Mouse (Mus musculus) telencephalon, adult 2 months (tissue): ENCODE data around the gene Mgp.
"Not testable (repeated sequence)": the region's sequence is repeated elsewhere in the genome, so short reads cannot be mapped to it uniquely, and the experiment has no call there.

Experiments used
- DNase-seq: peaks from one replicate; pipeline ENCODE4 v3.0.0-alpha.2; 2011; ENCODE audit warnings: low read depth, low spot score

Gene Mgp

DNA sequence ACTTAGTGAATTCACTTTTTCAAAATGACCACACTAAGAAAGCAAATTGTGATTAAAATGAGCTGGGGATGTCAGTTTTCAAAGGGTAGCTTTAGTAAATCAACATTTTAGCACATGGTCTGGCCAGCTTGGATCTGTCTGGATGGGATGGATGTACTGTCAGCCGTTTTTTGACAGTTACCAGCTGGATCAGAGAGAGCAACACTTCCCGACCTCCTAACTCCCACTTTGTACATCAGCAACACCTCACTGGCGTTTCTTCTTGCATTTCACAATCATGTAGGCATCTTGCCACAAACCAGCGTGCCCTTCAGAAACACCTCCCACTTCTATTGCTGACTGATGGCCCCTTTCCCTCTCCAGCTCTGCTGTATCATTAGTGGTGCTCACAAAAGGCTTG, 22.6 kb upstream of the Mgp start:
- DNase-seq = no peak

DNA sequence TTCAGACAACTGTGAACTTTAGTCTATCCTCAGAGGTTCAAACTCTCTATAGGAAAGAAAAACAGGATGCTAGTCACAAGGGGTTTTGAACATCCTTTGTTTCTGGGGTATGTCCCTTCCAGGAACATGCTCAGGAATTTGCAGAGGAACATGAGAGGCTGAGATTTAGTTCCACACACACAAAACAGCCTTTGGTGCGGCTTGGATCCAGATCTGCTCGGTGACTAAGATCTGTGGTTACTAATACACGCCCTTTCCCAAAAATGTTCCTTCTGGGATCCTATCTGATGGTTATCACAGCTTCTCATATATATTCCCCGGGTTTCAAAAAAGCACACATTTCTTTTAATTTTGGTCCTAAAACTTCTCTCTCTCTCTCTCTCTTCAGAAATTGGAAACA, 22.2 kb upstream of the Mgp start:
- DNase-seq = no peak

DNA sequence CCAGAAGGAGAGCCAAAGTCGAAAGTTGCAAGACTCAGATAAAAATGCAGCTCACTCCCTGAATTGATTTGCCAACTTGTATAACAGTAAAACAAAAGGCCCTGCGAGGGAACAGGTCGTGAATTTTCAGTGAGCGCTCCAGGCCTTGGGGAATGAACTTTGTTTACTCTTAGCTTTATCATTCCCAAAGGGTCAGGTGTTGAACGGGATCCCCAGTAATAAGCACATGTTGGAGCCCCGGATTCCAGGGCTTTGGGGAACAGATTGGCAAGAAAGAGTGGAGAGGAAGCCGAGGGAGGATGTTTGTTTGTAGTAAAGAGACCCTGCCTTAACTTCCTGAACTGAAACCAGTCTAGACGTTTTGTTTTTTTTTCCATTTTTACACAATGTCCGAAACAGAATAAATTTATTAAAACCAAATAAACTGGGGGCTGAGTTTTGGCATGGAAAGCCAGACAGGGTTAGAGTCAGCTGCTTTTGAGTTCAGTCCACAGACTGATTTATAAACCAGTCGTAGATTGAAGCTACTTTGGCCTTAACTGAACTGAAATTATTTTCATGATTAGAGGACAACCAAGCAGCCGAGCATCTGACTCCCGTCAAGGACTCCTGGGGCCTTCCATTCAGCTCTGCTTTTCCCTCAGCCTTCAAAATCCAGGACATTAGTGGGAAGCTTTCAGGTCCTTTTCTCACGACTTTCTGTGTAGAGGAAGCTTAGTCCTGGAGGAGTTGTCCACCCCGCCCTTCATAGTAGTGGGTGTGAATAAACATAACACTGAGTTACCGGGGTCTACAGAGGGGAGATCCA, 19.1 kb upstream of the Mgp start:
- DNase-seq = no peak

DNA sequence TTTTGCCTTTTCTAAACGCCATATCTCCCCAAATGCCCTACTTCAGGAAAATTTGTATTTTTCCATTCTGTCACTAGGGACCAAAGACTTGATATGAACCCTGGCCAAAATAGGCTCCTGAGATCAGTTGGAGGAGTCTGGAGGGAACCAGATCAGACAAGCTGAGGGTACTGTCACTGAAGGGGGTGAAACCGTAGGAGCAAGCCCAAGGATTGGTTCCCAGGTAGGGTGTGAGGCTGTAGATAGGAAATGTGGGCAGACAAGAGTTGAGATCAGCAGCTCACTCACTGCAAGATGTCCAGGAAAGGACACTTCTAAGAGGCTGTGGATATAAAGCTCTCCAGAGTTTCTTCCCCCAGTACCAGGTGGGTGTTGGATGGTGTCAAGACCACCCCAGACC, 16.4 kb upstream of the Mgp start:
- no peak for DNase-seq

DNA sequence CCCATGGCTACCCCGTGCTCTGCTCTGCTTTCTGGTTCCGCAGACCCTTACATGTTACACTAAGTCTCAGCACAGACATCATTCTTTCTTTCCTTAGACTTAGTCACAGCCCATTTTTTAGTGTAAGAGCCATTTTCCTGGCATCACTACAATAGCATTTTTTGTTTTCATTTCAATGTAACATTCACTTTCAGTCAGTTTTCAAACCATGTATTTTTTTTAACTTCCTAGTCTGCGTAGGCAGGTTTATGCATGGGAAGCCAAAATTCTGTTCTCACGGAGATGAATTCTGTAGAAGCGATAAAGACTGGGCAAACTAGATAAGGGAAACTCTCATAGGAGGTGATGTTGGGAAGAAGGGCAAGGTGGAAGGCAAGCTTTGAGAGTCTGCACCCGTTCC, 13.9 kb upstream of the Mgp start:
- DNase-seq = peak; percentile 45

DNA sequence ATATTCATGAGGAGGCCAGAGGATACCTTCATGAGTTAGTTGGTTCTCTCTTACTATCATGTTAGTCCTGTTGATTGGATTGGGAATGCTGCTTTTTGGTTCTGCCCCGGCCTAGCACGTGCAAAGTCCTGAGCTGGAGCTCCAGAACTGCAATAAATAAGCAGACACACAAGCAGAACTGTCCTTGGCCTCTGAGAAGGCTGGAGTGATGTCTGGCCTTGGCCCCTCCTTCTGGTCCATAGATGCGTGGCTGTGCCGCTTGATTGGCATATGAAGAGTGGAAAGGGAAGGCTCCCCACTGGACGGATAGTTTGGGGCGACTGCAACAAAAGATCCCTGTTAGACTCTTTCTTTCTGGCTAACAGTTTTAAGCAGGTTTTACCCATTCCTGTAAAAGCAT, 13.4 kb upstream of the Mgp start:
- DNase-seq = no peak

DNA sequence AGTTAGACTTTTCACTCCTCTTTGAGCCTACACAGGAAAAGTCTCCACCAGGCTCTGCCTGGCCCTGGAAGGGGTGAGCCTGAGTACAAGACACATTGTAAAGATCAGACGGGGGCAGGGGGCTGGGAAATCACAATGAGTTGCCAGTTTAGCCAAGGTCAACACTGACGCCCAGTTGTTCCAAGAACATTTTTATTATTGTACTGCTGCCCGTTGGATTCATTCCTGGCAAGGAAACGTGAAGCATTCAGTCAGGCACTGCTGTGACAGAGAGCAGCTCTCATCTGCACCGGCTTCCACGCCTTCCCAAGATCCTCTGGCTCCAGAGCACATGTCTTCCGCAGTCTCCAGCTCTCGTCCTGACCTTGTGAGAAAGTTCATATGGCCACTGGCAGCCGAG, 12.2 kb upstream of the Mgp start:
- no peak for DNase-seq

DNA sequence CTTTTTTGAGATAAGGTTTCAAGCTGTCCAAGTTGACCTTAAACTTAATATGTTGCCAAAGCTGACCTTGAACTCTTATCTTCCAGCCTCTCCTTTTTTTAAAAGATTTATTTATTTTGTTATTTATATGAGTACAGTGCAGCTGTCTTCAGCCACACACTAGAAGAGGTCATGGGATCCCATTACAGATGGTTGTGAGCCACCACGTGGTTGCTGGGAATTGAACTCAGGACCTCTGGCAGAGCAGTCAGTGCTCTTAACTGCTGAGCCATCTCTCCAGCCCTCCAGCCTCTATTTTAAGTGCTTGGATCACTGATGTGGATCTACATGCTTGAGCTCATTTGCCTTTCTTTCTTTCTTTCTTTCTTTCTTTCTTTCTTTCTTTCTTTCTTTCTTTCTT, 9.1 kb upstream of the Mgp start:
- DNase-seq = not testable (repeated sequence)

DNA sequence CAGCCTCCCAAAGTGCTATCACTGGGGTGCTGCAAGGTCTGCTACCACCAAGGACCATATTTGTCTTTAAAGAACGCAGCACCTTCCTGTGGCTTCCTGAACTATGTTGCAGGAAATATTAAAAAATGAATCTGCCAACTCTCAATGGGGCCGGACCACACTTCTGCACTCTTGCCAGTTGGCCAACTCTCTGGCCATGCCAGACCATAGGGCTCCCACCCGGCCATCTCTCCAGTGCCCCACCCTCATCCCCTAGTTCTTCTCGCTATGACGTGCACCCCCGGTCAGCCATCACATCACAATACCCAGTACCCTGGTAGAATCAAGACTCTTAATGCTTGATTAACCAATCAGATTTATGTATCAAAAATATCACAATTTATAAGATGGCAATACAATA, 8.3 kb upstream of the Mgp start:
- DNase-seq = no peak

DNA sequence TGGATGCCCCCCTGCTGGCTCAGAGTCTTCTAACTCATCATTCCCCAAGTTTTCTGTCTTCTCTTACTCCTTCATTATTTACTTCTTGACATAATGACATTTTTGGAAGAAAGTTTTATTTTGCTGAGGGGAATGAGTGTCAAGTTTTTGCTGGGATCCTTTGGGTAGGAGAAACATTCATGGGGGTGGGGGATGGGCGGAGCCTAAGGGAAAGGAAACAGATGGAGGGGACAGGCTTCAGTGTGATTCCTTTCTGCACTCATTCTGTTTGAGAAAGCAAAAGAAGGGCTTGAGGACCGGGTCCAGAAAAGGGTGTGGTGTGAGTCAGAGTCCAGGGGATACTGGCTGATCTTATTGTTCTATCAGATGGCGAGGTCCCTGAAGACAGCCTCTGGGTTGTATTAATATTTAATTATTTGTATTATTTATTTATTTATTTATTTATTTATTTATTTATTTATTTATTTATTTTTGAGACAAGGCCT, 7.8 kb upstream of the Mgp start:
- no peak for DNase-seq

DNA sequence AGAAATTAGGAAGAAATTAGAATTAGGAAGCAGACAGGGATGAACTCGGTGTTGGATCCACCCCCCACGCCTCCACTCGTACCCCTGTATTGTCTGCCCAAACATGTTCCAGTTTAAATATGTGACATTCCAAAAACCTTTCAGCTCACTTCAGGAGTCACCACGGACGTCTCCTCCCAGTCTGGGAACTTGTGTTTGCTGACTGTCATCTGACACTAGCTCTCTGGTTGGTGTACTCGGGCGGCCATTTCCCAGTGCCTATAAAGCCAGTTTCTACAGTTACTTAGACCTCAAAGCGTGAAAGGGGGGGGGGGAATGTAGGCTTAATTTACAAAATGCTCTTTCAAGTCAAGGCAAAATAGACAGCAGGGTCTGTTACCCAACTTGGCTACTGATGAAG, 6.1 kb upstream of the Mgp start:
- no peak for DNase-seq

DNA sequence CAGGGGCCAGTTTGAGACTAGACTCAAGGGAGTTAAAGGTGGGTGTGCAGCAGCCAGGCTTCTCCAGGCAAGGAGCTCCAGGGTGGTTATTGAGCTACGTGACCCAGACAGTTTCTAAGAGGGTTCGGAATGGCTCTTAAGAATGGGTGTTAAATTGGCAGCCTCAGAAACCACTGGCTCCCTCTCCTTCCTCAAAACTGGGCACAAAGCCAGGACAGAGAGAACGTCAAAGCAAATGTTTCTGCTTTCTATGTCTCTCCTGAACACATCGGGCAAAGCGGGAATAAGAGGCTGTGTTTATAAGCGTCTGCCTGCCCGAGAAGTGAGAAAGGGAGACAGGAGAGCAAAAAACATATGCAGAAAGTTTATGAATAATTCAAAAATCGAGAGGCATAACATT, 1.0 kb downstream of the Mgp start:
- no peak for DNase-seq

DNA sequence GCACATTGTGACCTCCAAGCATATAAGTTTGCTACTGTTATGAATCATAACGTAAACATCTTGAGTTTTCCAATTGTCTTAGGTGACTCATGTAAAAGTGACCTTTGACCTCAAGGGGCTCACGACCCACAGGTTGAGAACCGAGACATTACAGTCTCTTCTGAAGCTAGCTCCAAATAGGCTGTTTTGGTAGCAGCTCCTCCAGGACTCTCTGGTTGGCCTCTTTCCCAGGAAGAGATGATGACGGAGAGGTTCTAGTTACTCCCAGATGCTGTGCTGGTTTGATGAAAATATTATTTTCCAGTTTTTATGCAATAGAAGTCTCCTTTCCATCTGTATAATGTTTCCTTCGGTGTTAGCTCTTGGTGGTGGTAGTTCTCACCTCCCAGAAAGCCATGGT, 6.7 kb downstream of the Mgp start:
- DNase-seq = no peak

DNA sequence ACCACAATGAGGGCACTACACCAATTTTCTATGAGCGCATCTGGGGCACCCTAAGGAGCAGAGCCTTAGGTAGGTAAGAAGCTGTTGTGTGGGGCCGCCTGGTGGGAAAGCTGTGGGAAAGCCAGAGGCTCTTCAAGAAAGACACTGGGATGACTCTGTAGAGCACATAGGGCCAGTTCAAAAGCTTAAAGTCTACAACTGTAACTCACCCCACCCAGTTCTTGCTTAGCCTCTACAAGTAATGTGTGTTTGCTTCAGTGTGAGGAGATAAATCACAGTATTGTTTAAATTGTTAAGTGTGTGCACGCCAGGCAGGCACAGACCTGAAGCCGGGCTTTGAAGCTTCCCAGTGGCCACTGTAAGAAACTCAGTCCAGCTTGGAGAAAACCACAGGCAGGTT, 9.5 kb downstream of the Mgp start:
- DNase-seq = no peak

DNA sequence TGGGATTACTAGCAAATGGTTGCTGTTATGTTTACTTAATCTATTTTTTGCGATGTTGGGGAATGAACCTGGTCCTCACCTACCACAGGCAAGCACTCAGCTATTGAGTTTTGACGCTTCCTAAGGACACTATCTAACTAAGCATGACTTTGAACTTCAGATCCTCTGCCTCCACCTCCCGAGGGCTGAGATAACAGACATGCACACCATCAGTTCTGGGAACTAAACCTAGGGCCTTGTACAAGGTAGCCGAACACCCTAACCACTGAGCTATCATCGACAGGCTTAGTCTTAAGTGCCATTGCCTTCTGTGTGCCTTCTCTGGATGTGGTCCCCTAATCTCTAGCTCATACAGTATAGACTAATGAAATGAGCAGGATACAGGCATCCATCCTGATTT, 10.3 kb downstream of the Mgp start:
- DNase-seq = no peak

DNA sequence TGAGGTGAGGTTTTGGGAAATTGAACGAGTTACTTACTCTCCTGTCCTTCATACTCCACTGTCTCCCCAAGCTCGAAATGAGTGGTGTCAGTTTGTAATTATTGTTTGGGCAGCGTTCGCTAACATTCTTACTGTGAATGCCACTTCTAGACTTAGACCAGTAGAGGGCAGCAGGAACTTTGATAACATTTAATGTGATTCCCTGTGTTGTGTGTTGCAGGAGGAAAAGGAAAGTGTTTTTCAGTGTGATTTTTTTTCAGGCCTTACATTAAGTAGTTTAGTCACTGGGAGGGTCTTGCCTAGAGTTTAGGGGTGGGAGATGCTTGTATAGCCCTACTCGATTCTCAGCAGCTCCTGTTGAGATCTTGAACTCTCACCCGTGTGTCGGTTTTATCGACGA, 14.6 kb downstream of the Mgp start:
- no peak for DNase-seq

DNA sequence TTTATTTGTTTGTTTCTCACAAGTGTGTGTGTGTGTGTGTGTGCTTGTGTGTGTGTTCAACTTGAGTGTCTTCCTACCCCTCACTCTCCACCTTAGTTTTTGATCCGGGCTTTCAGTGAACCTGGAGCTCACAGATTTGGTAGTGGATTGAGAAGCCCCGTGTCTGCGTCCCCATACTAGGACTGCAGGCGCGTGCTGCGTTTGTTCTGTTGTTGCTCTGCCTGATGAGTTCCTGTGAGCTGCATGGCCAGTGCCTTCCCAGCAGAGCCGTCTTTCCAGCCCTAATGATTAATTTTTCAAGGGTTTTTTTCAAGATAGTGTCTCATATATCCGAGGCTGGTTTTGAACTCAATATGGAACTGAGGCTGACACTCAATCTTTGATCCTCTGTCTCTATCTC, 17.2 kb downstream of the Mgp start:
- no peak for DNase-seq

DNA sequence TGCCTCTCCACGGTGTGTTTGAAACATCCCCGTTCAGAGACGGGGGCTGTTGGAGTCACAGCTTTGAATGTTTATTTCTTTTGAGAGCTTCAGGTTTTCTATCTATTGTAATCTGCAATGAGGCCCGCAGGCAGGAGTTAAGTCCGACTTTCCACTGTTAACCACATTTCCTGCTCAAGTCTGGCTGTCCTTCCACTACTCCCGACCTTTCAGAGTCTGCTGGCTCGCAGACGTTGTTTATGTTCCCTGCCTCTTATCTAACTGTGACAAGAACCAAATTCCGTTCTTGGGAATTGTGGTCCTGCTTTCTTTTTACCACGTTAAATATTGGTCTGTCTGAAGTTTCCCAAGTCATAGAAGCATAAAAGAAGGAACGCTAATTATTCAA, 17.8 kb downstream of the Mgp start:
- DNase-seq = no peak

DNA sequence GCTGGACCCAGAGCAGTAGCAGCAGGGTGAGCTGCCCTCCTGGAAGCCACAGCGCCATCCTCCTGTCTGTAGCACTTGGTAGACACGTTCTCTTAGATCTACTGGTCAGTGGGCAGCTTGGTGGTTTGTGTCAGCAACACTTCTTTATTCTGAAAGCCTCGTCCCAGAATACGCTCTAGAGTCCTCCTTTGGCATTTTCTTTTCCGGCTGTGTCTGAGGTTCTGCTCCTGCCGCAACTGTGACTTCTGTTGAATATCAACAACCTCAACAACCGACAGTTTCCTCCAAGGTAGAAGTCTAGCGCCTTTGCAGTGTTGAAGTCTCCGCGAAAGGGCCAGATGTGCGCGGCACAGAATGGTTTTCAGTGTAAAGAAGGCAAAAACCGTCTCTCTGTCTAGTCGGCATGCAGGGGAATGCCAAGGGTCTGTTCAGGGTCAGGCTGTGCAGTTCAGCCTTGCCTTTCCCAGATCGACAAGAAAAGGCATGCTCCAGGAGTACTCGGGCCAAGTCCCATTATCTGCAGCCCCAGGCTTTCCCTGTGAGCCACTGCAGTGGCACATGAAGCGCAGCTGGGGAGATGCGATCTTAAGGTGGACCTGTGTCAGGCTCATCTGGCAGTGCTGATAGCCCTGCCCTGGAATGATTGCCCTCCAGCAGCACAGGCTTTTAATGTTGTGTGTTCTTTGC, 18.3 kb downstream of the Mgp start, which contains the start of gene Art4:
Gene Art4, minus strand, starts transcription at position 548 of the 687 bp plus-strand sequence.
- DNase-seq = no peak

DNA sequence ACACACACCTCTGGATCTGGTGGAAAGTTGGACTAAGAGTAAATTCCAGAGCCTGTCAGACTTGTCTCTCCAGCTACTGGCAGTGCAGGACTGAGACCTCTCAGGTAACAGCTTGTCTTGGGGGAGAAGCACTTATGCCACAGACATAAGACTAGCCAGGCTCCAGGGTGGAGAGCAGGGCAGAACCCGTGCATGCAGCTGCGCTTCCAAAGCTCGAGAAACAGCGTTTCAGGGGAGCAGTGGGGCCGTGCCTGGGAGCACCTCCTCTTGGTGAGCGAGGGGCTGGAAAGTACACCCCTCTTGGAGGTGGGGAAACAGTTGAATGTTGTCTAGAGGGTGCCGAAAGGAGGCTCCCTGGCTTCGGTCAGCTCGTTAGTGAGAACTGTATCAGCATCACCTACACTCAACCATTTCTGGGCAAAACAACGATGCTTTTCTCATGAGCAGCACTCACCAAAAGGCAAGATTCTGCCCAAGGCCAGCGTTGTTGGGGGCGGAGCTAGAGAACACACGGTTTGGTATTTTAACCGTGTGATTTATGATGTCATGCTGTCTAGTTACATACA, 19.5 kb downstream of the Mgp start:
- no peak for DNase-seq

DNA sequence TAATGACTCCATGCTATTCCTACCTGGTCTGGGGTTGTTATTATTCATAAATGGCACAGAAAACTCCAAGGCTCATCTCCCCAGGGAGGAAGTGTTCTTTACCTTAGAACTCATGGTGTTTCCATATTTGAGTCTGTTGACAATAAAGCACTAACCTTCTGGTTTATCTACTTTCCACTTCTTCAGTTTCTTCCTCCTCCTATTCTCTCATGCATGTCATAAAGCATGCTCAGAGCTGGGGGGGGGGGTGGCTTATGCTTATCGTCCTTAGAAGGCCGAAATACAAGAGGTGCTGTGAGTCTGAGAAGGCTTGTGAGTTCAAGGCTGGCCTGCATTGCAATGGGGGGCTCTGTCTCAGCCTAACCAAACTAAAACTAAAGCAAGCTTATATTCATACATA, 20.4 kb downstream of the Mgp start:
- DNase-seq = no peak

DNA sequence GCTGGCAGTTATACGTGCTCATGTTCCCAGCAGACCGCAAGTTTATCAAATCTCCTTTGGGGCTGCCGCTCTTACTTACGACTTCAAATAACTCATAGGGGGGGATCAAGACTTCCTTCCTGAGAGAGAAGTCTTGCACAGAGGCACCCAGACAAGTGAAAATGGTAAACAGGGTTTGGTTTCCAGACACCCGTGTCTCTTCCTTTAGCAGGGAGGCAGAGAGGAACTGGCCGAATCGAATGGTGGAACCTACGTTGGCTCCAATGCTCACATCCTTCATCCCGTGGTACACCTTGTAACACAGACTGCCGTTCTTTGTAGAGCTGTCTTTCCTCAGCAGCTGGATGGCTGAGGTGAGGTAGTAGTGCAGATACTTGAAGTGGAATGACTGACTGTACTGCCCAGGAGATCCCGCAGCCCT, 21.3 kb downstream of the Mgp start:
- no peak for DNase-seq

DNA sequence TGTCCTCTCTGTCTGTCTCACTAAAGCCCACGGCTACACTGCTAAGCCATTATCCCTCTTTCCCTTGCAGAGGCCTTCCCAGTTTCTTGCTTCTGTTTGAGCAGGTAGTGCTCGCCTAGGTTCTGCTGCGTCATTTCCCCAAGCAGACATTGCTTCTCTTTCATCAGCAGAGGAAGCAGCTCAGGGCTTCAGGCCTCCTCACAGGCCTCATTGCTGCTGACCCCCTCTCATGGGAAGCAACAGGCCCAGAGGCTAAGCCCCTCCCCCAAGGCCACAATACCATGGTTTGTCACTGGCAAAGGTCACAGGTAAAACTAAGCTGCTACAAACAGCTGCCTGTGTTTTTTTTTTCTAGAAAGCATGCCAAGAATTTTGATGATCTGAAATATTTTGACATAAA, 22.9 kb downstream of the Mgp start:
- DNase-seq = no peak
